Mouse (Mus musculus) heart, embryonic 14.5 days (tissue): ENCODE measurements around the gene Stam. TPM values are rescaled to one million over a fixed set of nuclear protein-coding genes. Genes with fewer than 3 reads are reported as not detected.
"Not testable (repeated sequence)": the region's sequence is repeated elsewhere in the genome, so short reads cannot be mapped to it uniquely, and the experiment has no call there.

ENCODE experiments used
- ATAC-seq: fragments of 200-750 bp; cut with Nextera tagmentation; 2 replicates; pipeline ENCODE4 v1.8.0; 2017; ENCODE audit warnings: low read depth, moderate TSS enrichment; ENCODE audit not compliant: insufficient number of reproducible peaks, insufficient read depth, low FRiP score
- H3K27ac ChIP-seq, 2 experiments: fragments of 200-500 bp in 1 of 2; fragments of 300-500 bp in 1 of 2; sonication (generic) in 1 of 2; replicated peaks in 1 of 2; 2 replicates each; pipeline ENCODE4 v1.5.1; 2012 to 2014; ENCODE audit warnings: low read depth in 2 of 2, low read length in 2 of 2, control low read depth in 1 of 2, mild to moderate bottlenecking in 1 of 2, mixed read lengths in 1 of 2; ENCODE audit not compliant: control insufficient read depth in 1 of 2, insufficient read depth in 1 of 2
- H3K27me3 ChIP-seq: fragments of 300-500 bp; sonication (generic); 2 replicates; pipeline ENCODE4 v1.6.1; 2014; ENCODE audit warnings: mild to moderate bottlenecking, low read length, control low read depth; ENCODE audit not compliant: control insufficient read depth, insufficient read depth
- H3K36me3 ChIP-seq: fragments of 300-500 bp; sonication (generic); 2 replicates; pipeline ENCODE4 v1.6.1; 2014; ENCODE audit warnings: mild to moderate bottlenecking, control low read depth, low read length, mixed read lengths; ENCODE audit not compliant: control insufficient read depth, insufficient read depth
- H3K4me1 ChIP-seq, 2 experiments: fragments of 200-500 bp in 1 of 2; fragments of 300-500 bp in 1 of 2; sonication (generic) in 1 of 2; 2 replicates each; pipeline ENCODE4 v1.6.1; 2012 to 2014; ENCODE audit warnings: low read length in 2 of 2, control low read depth in 1 of 2, mixed read lengths in 1 of 2; ENCODE audit not compliant: control insufficient read depth in 2 of 2, insufficient read depth in 2 of 2
- H3K4me2 ChIP-seq: fragments of 300-500 bp; sonication (generic); 2 replicates; pipeline ENCODE4 v1.6.1; 2014; ENCODE audit warnings: mild to moderate bottlenecking, low read length
- H3K4me3 ChIP-seq, 2 experiments: fragments of 200-500 bp in 1 of 2; fragments of 300-500 bp in 1 of 2; sonication (generic) in 1 of 2; 2 replicates each; pipeline ENCODE4 v1.5.1; 2012 to 2014; ENCODE audit warnings: low read length in 2 of 2, mild to moderate bottlenecking in 2 of 2, control low read depth in 1 of 2, low read depth in 1 of 2, moderate library complexity in 1 of 2; ENCODE audit not compliant: control insufficient read depth in 1 of 2, insufficient read depth in 1 of 2
- H3K9ac ChIP-seq: fragments of 300-500 bp; sonication (generic); 2 replicates; pipeline ENCODE4 v1.6.1; 2014; ENCODE audit warnings: mild to moderate bottlenecking, low read length
- H3K9me3 ChIP-seq: fragments of 300-500 bp; sonication (generic); 2 replicates; pipeline ENCODE4 v1.6.1; 2016; ENCODE audit warnings: low read length, control low read depth; ENCODE audit not compliant: control insufficient read depth
- WGBS: fragments of 180-500 bp; shearing (Covaris S2); extraction: QIAGEN DNeasy Blood & Tissue Kit; methylation state at CpG from one replicate; pipeline ENCODE4 v1.1.7; 2014; 5-methylcytosine and 5-hydroxymethylcytosine counted together
- polyA plus RNA-seq: library from polyadenylated mRNA; unstranded; fragments of >200 nt; fragmentation: Nextera tagmentation; extraction: Ambion mirVana; gene quantifications from 2 replicates; pipeline ENCODE4 v1.2.1, GENCODE M21; 2014

The Stam gene
- polyA plus RNA-seq, 1 experiment from 2014 or later: 58.3 TPM

DNA sequence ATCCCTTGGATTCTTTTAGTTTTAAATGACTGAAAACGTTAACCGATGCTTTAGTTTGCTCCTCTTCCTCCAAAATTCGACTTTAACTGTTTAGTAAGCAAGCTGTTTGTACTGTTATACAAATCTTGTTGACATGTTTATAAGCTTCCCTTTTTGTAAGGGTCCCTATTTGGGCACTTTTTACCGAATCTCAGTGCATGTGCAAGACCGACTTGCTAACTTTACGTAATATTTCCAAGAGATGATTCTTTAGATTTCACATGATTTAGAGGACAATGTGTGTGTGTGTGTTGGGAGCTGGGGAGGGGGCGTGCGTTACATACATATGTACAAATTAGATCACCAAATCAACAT is 913 bp upstream of the Stam start:
- Histone ChIP-seq H3K27me3 (no peaks in the 10 kb centered on the region), H3K9ac (peak overlapping the region; percentile 98), H3K36me3 (no peaks in the 10 kb centered on the region), H3K9me3 (no peaks in the 10 kb centered on the region), H3K4me2 (peak overlapping the region; percentile 87), H3K27ac (peak overlapping the region; percentile 94 to 95), H3K4me3 (peak overlapping the region; percentile 84 to 94; a peak in 3 of 4 replicates), H3K4me1 (peaks cover 0 to 23% of the 10 kb centered on the region in 2 experiments; a peak in 2 of 4 replicates)
- ATAC-seq: no peak
- WGBS: 19% methylated on average over 8 of the region's 8 CpGs

DNA sequence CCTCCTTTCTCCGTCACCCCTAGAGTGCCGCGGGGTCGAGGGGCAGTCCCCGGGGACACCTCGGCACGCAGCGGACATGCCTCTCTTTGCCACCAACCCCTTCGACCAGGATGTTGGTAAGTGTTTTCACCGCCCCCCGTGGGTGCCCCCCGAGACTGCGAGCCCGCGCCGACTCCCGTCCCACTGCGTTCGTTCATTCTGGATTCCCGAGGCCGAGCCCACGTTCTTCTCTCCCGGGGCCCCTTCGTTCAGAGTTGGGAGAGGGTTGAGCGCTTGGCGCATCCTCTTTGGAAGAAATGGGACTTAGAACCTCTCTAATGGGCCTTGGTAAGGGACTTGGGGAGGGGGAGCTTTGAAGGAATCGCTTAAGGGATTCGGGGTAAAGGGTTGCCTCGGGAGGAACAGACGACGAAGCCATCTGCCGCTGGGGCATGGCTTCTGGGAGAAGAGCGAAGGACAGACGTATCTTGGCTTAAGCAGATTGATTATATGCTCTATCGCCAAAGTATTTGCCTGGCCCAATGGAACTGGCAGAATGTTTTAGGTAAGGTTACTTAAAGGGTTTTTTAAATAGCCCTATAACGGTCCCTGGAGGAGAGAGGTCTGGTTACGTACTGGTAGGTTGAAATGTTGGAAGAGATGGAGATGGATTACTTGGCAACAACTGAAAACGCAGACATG is 463 bp downstream of the Stam start:
- Histone ChIP-seq H3K4me3 (peak overlapping the region; percentile 84 to 94), H3K36me3 (no peaks in the 10 kb centered on the region), H3K9me3 (no peaks in the 10 kb centered on the region), H3K4me2 (peak overlapping the region; percentile 87), H3K4me1 (peaks cover 0 to 23% of the 10 kb centered on the region in 2 experiments; a peak in 2 of 4 replicates), H3K27ac (peak overlapping the region; percentile 94 to 95), H3K27me3 (no peaks in the 10 kb centered on the region), H3K9ac (peak overlapping the region; percentile 98)
- whole genome bisulfite sequencing: under 1% methylated on average over 38 of the region's 38 CpGs
- no peak for ATAC-seq

- H3K9ac ChIP-seq, H3K9me3 ChIP-seq, H3K27me3 ChIP-seq, H3K36me3 ChIP-seq, H3K27ac ChIP-seq, H3K4me3 ChIP-seq, ATAC-seq, H3K4me2 ChIP-seq: not testable (repeated sequence)
- H3K4me1 ChIP-seq: peaks cover 0 to 16% of the 10 kb centered on the region in 2 experiments; a peak in 2 of 4 replicates
- WGBS: 89% methylated on average over 8 of the region's 9 CpGs
Measured at GRCm38 (mm10) chr2:14078527-14078926, 4.6 kb downstream of the Stam start.

- Histone ChIP-seq H3K27ac (no peak overlapping the region), H3K4me1 (peaks cover 2 to 19% of the 10 kb centered on the region in 2 experiments; a peak in 2 of 4 replicates), H3K4me2 (no peak overlapping the region), H3K9ac (no peak overlapping the region), H3K4me3 (no peak overlapping the region), H3K36me3 (0 out of 2 replicates have a peak, but pooled peaks cover 6% of the 10 kb centered on the region), H3K27me3 (no peaks in the 10 kb centered on the region), H3K9me3 (no peaks in the 10 kb centered on the region)
- no peak for ATAC-seq
Measured at GRCm38 (mm10) chr2:14100533-14100932, 26.6 kb downstream of the Stam start.

- Histone ChIP-seq H3K9ac (no peak overlapping the region), H3K27me3 (no peaks in the 10 kb centered on the region), H3K27ac (no peak overlapping the region), H3K36me3 (0 out of 2 replicates have a peak, but pooled peaks cover 6% of the 10 kb centered on the region), H3K9me3 (no peaks in the 10 kb centered on the region), H3K4me2 (no peak overlapping the region), H3K4me1 (peaks cover 2 to 19% of the 10 kb centered on the region in 2 experiments; a peak in 2 of 4 replicates), H3K4me3 (no peak overlapping the region)
- 51% methylated on average over 2 of the region's 2 CpGs for WGBS
- no peak for ATAC-seq
Measured at GRCm38 (mm10) chr2:14102603-14103002, 28.7 kb downstream of the Stam start.

DNA sequence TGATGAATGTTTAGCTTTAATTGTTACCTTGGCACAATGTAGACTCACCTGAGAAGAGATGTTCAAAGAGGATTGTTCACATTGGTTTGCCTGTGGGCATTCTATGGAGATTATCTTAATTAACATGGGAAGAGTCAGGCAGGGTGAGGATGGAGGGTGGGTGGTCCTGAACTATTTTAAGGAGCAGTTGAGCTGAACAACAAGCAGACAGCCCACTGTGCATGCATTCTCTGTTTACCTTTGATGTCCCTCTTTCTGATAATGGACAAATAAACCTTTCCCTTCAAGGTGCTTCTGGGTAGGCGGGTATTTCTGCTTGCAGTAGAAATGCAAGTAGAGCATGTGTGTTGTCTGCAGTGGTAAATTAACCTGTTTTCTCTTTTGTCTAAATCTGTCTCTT is 30.0 kb downstream of the Stam start:
- H3K9me3 ChIP-seq: no peaks in the 10 kb centered on the region
- no peak overlapping the region for H3K27ac ChIP-seq
- H3K36me3 ChIP-seq: 0 out of 2 replicates have a peak, but pooled peaks cover 6% of the 10 kb centered on the region
- H3K27me3 ChIP-seq: no peaks in the 10 kb centered on the region
- no peak overlapping the region for H3K4me3 ChIP-seq
- whole genome bisulfite sequencing: 100% methylated on average over 1 of the region's 1 CpGs
- no peak for ATAC-seq
- peaks cover 2 to 19% of the 10 kb centered on the region in 2 experiments; a peak in 2 of 4 replicates for H3K4me1 ChIP-seq
- no peak overlapping the region for H3K9ac ChIP-seq
- H3K4me2 ChIP-seq: no peak overlapping the region

GRCm38 (mm10) chr2:14107673-14108072 is 33.8 kb downstream of the Stam start:
- H3K27me3 ChIP-seq: no peaks in the 10 kb centered on the region
- H3K4me2 ChIP-seq: no peak overlapping the region
- H3K4me3 ChIP-seq: no peak overlapping the region
- no peak overlapping the region for H3K9ac ChIP-seq
- no peaks in the 10 kb centered on the region for H3K9me3 ChIP-seq
- H3K4me1 ChIP-seq: peaks cover under 1 to 9% of the 10 kb centered on the region in 2 experiments; a peak in 2 of 4 replicates
- WGBS: 78% methylated on average over 3 of the region's 3 CpGs
- 0 out of 2 replicates have a peak, but pooled peaks cover 6% of the 10 kb centered on the region for H3K36me3 ChIP-seq
- H3K27ac ChIP-seq: no peak overlapping the region
- ATAC-seq: no peak

GRCm38 (mm10) chr2:14126387-14126786 is 52.5 kb downstream of the Stam start:
- no peak overlapping the region for H3K27ac ChIP-seq
- H3K4me3 ChIP-seq: no peak overlapping the region
- no peak overlapping the region for H3K4me2 ChIP-seq
- peaks cover 36% of the 10 kb centered on the region for H3K36me3 ChIP-seq
- H3K9ac ChIP-seq: no peak overlapping the region
- 86% methylated on average over 6 of the region's 6 CpGs for WGBS
- no peaks in the 10 kb centered on the region for H3K9me3 ChIP-seq
- no peak for ATAC-seq
- H3K27me3 ChIP-seq: no peaks in the 10 kb centered on the region
- no peaks in the 10 kb centered on the region for H3K4me1 ChIP-seq
